Mouse (Mus musculus): ENCODE results near the gene Guca2a.

Gene Guca2a

DNA sequence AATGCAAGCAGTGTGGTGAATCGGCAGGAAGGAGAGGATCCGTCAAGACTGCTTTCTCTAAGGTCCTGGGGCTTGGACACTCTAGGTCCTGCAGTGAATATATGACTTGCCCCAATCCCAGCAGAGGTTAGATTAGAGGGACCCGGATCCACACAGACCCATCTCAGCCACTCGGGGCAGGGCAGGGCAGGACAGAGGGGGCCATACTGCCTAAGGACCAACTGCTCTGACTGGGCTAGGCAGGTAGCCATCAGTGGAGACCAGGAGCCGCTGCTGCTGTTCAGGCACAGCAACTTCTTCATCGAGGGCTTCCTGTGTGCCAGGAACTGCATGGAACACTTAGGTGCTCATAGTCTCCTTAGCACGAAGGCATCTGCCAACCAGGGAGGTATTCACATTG lies 773 bp upstream of the Guca2a start:
- in situ Hi-C loops (cut with MboI; ENCODE audit: low sequenced_read_pairs): loop anchor here (10.0 kb wide), 1 partner anchor 488 kb away; no protein-coding TSS in a partner anchor

DNA sequence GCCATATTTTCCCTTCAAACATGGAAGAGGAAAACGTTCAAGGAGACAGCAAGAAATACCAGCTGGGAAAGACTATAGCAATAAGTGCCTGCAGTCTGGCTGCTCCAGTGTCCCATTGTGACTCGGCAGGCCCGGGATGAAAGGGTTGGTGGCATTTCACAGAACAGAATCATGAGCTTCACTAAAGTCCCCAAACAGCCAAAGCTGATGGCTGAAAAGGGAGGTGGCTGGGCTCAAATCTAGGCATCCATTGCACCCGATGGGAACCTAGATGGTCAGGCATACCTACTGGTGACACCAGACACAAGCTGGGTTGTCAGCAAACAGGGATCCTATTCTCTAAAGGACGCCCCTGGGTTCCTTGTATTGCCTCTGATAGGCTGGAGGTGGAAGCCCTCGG lies 442 bp downstream of the Guca2a start:
- in situ Hi-C loops (cut with MboI; ENCODE audit: low sequenced_read_pairs): loop anchor here (10.0 kb wide), 1 partner anchor 487 kb away; no protein-coding TSS in a partner anchor

DNA sequence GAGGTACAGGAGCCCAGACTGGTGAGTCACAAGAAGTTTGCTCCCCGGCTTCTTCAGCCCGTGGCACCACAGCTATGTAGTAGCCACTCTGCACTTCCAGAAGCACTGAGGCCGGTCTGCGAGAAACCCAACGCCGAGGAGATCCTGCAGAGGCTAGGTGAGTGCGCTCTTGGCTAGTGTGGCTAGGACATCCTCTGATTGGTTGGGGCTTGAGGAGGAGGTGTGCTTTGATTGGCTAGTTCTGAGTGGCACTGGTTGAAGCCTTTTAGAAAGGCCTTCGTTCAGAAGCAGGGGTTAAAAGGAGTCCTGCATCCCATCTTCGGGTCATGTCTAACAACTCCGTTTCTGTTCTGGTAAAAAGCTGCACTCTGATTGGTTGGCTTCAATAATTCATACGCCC lies 1.2 kb downstream of the Guca2a start:
- in situ Hi-C loops (cut with MboI; ENCODE audit: low sequenced_read_pairs): loop anchor here (10.0 kb wide), 1 partner anchor 486 kb away; no protein-coding TSS in a partner anchor

DNA sequence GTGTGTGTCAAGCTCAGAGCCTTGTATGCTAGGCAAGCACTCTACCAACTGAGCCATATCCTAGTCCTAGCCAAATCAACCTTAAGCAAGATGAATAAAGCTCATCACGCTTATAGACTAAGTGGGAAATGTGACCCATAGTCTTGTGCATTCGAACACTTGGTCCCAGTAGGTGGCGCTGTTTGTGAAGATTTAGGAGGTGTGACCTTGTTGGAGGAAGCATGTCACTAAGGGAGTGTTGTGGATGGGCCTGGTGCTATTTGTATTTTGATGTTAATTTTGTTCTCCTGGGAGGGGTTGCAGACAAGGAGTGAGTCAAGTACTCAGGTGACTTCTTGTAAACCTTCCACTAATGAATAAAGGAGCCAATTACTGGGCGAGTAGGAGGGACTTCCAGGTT lies 5.2 kb downstream of the Guca2a start:
- in situ Hi-C loops (cut with MboI; ENCODE audit: low sequenced_read_pairs): no loop called here

DNA sequence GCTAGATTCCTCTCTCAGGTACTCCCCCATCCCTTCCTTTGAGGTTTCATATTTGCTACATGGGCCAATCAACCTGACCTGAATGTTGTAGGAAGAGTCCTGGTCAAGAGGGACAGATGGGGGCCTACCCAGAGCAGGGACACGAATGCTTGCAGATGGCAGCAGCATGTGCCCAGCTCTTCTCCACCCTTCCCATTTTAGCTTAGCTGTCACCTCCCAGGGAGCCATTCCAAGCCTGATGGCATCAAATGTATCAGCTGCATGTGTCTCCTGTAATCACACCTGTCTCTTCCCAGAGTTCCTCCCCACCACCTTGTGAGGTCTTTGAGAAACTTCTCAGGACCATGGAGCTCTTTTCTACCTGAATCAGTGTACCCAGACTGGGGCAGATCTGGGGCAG lies 19.5 kb downstream of the Guca2a start:
- in situ Hi-C loops (cut with MboI; ENCODE audit: low sequenced_read_pairs): no loop called here

DNA sequence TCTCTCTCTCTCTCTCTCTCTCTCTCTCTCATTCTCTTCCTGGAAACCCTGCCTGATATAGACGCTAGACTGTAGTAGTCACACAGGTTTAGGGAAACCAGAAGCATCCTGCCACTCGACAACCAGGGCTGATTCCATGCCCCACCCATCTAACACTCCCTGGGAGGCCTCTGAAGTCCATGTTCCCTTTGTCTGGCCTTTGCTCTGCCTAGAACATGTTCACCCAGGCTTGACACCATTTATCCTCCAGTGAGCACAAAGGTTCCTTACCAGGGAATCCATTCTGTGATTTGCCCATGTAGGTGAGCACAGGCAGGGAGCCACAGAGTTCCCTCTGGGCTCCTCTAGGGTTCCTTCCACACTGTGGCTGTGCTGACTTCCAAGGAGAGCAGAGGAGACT lies 20.7 kb downstream of the Guca2a start:
- in situ Hi-C loops (cut with MboI; ENCODE audit: low sequenced_read_pairs): no loop called here

DNA sequence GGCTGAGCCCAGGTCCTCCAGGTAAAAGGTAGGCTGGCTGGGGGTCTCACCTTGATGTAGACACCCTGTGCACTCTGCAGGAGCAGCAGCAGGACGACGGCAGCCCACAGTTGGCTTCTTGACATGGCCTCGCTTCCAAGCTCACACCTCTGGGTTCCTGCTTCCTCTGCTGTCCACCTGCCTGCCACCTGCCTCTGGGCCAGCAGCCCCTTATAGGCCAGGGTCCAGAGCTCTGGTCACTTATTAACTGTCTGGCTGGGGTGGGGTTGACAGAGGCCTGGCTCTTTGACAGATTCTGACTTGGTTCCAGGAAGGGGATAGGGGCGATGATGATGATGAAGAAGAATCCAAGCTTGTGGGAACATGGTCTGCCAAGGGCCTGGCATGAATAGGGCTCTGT lies 21.2 kb downstream of the Guca2a start, which contains the start of gene Guca2b:
Guca2b (minus strand) TSS at position 224 of the 400 bp plus-strand sequence.
- in situ Hi-C loops (cut with MboI; ENCODE audit: low sequenced_read_pairs): no loop called here

DNA sequence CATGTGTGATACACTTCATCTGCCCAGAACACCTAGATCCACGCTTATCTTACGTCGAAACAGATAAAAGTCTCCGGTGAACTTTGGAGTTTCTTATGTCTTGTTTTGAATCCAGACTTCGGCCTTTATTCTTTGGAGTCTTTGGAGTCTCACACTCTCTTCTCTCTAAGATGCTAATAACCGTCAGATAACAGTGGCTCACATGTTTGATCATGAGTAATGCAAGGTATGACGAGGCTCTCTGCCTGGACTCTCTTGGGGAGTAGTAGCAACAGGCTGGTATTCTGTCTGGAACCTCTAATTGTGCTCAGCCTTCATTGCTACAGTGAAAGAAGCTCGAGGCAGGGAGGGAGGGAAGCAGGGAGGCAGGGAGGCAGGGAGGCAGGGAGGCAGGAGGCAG lies 22.5 kb downstream of the Guca2a start:
- in situ Hi-C loops (cut with MboI; ENCODE audit: low sequenced_read_pairs): no loop called here

DNA sequence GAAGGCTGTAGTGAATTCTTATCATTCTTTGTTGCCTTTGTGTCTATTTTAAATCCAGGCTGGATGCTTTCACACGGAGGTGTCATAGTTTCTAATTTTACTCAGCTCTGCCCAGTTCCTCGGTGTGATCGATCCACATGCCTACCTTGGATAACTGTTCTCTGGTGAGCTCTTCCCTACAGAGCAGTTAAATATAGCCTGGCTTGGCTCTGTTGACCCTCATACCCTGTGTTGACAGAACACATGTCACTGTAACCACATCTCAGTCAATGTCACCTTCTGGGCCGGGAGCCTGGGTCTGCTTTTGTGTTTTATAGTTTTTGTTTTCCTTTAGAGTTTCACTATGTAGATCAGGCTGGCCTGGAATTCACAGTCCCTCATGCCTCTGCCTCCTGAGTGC lies 24.6 kb downstream of the Guca2a start:
- in situ Hi-C loops (cut with MboI; ENCODE audit: low sequenced_read_pairs): no loop called here

DNA sequence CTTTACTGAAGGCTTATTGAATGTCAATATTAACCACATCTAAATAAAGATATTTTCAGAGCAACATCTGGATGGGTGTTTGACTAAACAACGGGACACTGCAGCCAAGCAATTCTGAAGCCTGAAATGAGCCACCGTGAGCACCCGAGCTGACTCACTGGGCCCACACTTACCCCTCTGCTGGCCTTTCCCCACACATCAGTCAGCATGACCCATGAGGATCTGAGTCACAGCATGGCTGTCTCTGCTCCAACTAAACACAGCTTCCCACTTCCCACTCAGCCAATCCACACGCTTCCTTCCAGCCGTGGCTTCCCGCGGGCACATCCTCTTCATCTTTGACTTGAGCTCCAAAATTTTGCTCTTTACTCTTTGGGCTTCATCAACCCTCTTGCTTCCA lies 25.5 kb downstream of the Guca2a start:
- in situ Hi-C loops (cut with MboI; ENCODE audit: low sequenced_read_pairs): no loop called here

DNA sequence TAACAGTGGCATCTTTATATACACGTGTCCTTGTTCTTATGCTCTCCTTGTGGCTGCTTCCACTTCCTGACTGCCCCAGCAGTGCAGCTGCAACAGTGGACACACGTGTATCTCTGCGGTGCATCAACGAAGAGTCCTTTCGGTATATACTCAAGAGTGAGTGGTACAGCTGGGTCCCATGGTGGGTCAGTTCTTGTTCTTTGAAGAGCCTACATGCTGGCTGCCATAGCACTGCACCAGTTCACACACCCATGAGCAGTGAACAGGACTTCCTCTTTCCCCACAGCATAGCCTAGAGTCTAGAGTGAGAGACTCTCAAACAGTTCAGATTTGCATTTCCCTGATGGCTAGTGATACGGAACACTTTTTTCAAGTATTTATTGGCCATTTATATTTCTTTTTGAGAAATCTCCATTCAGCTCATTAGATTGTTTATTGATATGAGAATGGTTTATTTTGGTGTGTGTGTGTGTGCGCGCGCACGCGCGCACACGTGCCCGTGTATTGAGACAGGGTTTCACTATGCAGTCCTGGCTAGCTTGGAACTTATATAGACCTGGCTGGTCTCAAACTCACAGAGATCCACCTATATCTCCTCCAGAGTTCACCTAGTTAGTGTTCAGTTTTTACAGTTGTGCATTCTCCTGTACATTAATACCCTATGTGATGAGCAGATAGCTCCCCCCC lies 26.0 kb downstream of the Guca2a start:
- in situ Hi-C loops (cut with MboI; ENCODE audit: low sequenced_read_pairs): no loop called here

DNA sequence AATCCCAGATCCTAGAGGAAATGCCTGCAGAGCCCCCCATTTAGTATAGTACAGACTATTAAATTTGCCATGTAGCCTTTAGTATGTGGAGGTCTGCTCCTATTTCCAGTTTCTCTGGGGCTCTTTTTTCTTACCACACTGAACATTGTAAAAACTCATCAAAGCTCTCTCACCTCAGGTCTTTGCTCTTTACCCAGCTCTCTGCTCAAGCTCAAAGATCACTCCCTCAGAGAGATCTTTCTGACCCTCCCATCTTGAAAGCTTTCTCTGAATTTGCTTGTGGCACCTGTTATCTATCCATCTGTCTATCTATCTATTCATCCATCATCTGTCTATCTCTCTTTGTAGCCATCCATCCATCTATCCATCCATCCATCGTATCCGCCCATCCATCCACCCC lies 27.7 kb downstream of the Guca2a start:
- in situ Hi-C loops (cut with MboI; ENCODE audit: low sequenced_read_pairs): no loop called here

DNA sequence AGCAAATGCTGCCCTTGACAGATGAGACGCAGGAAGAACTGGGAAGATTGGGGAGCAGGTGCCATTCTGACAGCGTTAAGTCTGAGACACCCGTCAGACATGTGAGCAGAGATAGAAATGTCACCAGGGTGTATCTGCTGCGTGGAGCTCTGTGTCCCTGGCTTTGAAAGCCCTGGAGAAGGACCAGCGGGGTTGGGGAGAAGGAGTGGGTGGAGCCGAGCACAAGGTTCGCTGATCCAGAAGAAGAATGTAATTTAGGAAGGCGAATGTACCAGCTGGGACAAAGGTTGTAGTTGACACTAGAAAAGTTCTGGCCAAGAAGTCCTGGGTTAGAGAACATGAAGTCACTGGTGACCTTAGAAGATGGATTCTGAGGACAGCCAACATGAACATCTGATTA lies 28.6 kb downstream of the Guca2a start:
- in situ Hi-C loops (cut with MboI; ENCODE audit: low sequenced_read_pairs): no loop called here

DNA sequence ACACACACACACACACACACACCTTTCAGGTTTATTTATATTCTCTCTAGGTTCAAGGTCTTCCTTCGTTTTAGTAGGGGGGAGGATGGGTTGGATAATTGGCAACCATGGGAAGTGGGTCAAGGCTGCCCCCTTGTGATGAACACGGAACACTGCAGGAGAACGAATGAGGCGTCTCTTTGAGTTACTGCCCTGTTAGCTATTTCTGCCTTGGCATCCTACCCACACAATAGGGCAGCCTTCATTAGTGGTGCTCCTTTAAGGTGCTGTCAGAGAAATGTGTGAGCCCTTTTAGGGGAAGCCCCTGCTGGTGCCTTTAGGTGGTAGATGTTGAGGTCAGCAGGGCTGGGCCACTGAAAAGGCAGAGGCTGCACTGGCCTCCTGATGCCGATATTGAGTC lies 29.9 kb downstream of the Guca2a start:
- in situ Hi-C loops (cut with MboI; ENCODE audit: low sequenced_read_pairs): no loop called here

DNA sequence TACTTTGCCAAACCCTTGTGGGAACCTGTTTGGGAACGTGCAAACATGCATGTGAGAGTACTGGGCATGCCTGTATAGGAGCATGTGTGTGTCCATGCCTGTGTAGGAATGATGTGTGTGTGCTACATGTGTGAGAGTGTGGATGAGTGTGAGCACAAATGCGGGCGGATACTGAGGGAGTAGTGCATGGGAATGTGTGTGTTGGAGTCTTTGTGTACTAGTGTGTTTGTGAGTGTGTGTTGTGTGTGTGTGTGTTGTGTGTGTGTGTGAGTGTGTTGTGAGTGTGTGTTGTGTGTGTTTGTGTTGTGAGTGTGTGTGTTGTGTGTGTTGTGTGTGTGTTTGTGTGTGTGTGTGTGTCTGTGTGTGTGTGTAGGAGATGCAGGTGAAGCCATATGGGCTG lies 30.7 kb downstream of the Guca2a start:
- in situ Hi-C loops (cut with MboI; ENCODE audit: low sequenced_read_pairs): no loop called here

DNA sequence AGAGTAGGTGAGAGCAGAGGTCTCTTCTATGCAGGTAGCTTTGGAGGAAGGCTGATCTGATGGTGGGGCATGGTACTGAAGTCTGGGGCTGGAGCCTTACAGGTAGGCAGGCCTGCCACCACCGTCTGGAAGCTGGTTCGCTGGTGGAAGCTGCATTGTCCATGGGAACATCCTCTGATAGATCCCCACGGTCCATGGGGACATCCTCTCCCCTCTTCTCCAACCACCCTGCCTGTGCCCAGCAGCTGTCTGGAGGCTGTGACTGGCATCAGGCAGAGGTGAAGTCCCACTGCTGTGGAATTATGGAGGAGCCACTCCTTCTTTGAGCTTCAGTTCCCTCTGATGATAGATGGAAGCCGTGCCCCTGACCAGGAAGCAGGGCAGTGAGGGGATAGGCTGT lies 31.1 kb downstream of the Guca2a start:
- in situ Hi-C loops (cut with MboI; ENCODE audit: low sequenced_read_pairs): no loop called here

DNA sequence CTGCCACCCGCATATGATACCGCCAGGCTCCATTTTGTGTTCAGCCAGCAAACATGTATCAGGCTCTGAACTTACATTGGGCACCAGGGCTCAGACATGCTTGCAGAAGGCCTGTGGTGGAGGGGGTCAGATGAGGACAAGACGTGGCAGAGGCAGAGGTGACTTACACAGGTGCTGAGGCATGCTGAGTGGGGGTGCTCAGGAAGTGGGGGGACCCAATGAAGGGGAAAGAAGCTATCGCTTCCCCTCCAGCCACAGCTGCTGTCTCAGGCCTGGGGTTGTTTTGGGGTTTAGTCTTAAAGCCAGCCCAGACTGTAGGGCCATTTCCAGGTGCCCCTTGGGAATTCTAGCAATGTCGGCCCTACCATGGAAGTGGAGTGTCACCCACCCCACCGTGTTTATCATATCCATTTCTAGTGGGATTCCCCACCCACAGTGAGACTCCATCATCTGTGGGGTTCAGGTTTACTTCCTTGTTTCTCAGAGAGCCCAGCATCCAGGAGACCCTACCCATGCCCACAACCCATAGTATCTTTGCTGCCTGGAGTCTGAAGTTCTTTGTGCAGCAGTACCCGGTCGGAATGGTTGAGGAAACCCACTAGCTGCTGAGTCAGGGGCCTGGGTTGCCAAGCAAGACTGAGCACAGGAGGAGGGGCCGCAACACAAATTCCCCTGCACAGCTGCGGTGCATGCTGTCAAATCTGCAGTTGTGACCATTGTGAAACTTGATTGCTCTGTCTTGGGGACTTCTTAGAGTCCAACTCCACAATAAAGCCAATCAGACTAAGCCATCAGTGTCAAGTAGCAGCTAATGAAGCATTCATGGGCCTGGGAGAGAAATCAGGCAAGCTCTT lies 32.1 kb downstream of the Guca2a start:
- in situ Hi-C loops (cut with MboI; ENCODE audit: low sequenced_read_pairs): no loop called here

DNA sequence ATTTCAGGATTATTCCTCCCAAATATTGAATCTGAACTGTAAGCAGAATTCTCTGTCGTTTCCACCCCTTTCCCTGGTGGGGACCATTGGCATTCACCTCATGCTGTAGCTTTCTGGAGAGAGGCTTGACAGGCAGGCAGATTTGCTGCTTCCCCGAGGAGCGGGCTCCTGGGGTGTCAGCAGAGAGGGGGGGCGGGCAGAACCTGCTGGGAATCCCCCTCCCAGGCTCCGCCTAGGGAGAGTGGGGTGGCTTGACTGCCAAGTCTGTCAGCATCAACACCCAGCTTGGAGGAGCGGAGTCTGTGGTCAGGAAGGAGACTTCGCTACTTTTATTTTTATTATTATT lies 32.7 kb downstream of the Guca2a start:
- in situ Hi-C loops (cut with MboI; ENCODE audit: low sequenced_read_pairs): no loop called here

DNA sequence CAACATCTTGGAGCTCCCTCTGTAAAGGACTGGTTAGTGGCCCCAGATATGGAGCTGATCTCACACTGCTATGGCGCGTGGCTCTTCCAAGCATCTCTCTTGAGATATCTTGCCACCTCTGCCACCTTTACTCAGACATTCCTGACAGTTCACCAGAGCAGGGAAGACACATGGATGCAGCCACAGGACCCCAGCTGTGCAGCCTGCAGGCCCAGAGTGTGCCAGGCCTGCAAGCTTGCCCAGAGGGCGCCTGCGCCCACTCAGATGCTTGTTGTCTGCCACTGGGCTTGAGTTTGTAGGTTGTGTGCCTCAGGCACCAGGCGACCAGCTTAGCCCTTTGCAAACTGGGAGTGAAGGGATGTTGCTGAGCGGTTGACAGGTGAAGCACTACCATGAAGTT lies 33.2 kb downstream of the Guca2a start:
- in situ Hi-C loops (cut with MboI; ENCODE audit: low sequenced_read_pairs): no loop called here

DNA sequence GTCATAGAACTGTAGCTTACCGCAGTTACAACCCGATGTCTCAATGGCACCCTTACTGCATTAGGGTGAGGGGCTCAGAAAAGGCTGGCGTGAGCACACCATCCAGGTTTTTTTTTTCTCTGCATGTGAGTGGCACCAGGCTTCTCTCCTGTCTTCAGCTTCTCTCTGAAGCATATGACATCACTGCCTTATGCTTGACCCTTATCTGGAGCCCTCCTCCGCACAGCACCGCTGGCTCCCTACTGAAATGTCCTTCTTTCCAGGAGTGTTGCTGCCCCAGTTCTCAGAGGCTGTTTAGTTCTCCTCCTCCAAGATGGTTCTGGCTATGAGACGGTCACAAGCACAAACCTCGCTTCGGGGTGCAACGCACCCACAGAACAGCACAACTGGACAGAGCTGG lies 33.7 kb downstream of the Guca2a start:
- in situ Hi-C loops (cut with MboI; ENCODE audit: low sequenced_read_pairs): no loop called here

DNA sequence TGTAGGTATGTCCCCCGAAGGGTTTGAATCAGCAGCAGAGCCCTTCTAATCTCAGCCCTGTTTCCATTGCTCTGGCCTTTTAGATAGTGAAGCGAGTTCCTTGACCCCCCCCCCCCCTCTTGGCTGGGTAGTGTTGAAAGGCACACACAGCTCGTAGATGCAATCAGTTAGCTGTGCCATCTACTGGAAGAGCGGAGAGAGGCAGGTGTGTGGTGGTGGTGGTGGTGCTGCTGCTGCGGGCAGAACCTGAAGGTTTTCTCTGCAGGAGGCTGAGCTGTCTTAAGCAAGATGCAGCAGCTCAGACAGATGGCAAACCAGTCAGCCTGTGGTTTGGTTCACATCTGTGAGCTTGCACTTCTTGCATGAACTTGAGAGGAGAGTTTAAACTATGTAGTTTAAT lies 35.2 kb downstream of the Guca2a start:
- in situ Hi-C loops (cut with MboI; ENCODE audit: low sequenced_read_pairs): no loop called here

DNA sequence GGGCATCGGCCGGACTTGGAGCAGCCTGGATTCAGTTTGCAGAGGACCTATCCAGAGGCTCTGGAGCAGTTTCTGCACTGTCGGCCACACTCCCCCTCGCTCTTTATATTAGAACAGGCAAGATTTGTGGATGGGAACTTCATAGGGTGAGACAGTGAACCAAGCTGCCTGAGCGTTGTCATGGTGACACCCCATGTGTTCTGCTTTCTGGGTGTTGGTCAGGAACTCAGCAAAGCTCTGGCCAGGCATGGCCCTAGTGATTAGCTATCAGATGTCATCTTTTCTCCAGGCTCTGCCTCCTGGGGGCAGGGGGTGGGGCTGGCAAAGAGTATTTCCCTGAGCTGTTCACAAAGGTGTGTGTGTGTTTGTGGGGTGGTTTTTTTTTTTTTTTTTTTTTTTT lies 45.1 kb downstream of the Guca2a start:
- in situ Hi-C loops (cut with MboI; ENCODE audit: low sequenced_read_pairs): no loop called here

Measured in CH12F3 (cell line).